Mouse (Mus musculus) embryonic facial prominence, embryonic 14.5 days (tissue): ENCODE results near the gene Eci1. TPM values are rescaled to one million over a fixed set of nuclear protein-coding genes. Genes with fewer than 3 reads are reported as not detected.

ENCODE experiments used
- ATAC-seq: fragments of 200-750 bp; cut with Nextera tagmentation; 2 replicates; pipeline ENCODE4 v1.8.0; 2017; ENCODE audit warnings: low read depth, moderate number of reproducible peaks, moderate TSS enrichment
- DNase-seq: peaks from one replicate; pipeline ENCODE4 v3.0.0-alpha.2; 2015; ENCODE audit warnings: low spot score
- H3K27ac ChIP-seq: fragments of 300-500 bp; sonication (generic); replicated peaks from 2 replicates; pipeline ENCODE4 v1.5.1; 2014; ENCODE audit warnings: low read depth, mild to moderate bottlenecking, low read length, moderate library complexity
- H3K27me3 ChIP-seq: fragments of 300-500 bp; sonication (generic); replicated peaks from 2 replicates; pipeline ENCODE4 v1.6.1; 2014; ENCODE audit warnings: low read length; ENCODE audit not compliant: control insufficient read depth, insufficient read depth
- H3K36me3 ChIP-seq: fragments of 300-500 bp; sonication (generic); 2 replicates; pipeline ENCODE4 v1.6.1; 2014; ENCODE audit warnings: low read length, mixed read lengths; ENCODE audit not compliant: control insufficient read depth, insufficient read depth
- H3K4me1 ChIP-seq: fragments of 300-500 bp; sonication (generic); 2 replicates; pipeline ENCODE4 v1.6.1; 2014; ENCODE audit warnings: antibody characterized with exemption, low read length; ENCODE audit not compliant: control insufficient read depth, insufficient read depth
- H3K4me2 ChIP-seq: fragments of 300-500 bp; sonication (generic); 2 replicates; pipeline ENCODE4 v1.6.1; 2014; ENCODE audit warnings: low read depth, mild to moderate bottlenecking, low read length, moderate library complexity, mixed read lengths
- H3K4me3 ChIP-seq: fragments of 300-500 bp; sonication (generic); 2 replicates; pipeline ENCODE4 v1.5.1; 2014; ENCODE audit warnings: low read depth, mild to moderate bottlenecking, low read length
- H3K9ac ChIP-seq: fragments of 300-500 bp; sonication (generic); 2 replicates; pipeline ENCODE4 v1.6.1; 2014; ENCODE audit warnings: low read depth, mild to moderate bottlenecking, low read length, moderate library complexity, mixed read lengths
- H3K9me3 ChIP-seq: fragments of 300-500 bp; sonication (generic); 2 replicates; pipeline ENCODE4 v1.6.1; 2016; ENCODE audit warnings: low read length; ENCODE audit not compliant: control insufficient read depth
- WGBS: fragments of 180-500 bp; shearing (Covaris S2); extraction: QIAGEN DNeasy Blood & Tissue Kit; methylation state at CpG from one replicate; pipeline ENCODE4 v1.1.7; 2014; 5-methylcytosine and 5-hydroxymethylcytosine counted together
- polyA plus RNA-seq: library from polyadenylated mRNA; unstranded; fragments of >200 nt; fragmentation: Nextera tagmentation; extraction: Ambion mirVana; gene quantifications from 2 replicates; pipeline ENCODE4 v1.2.1, GENCODE M21; 2014

The Eci1 gene
- polyA plus RNA-seq, 1 experiment from 2014 or later, result 57.6 TPM

GRCm38 (mm10) chr17:24479431-24479830, 53.0 kb downstream of the Eci1 start:
- H3K36me3 ChIP-seq, result peaks cover 34% of the 10 kb centered on the region
- WGBS, result 28% methylated on average over 1 of the region's 1 CpGs

GRCm38 (mm10) chr17:24480201-24480826, 53.9 kb downstream of the Eci1 start:
- no peaks in the 10 kb centered on the region for H3K9me3 ChIP-seq
- 0 out of 2 replicates have a peak overlapping the region, but pooled peaks have one; percentile 45 for H3K4me2 ChIP-seq
- H3K4me1 ChIP-seq, result peaks cover 7% of the 10 kb centered on the region
- H3K36me3 ChIP-seq, result peaks cover 25% of the 10 kb centered on the region
- ATAC-seq (no peak), DNase-seq (no peak)
- 54% methylated on average over 3 of the region's 3 CpGs for WGBS
- no peak overlapping the region for H3K4me3 ChIP-seq
- H3K27me3 ChIP-seq, result no peaks in the 10 kb centered on the region
- H3K9ac ChIP-seq, result 0 out of 2 replicates have a peak overlapping the region, but pooled peaks have one; percentile 14
- H3K27ac ChIP-seq, result no peak overlapping the region

More at GRCm38 (mm10) chr17:24479431-24479830, 53.0 kb downstream of the Eci1 start:
- no peaks in the 10 kb centered on the region for H3K9me3 ChIP-seq
- H3K27me3 ChIP-seq, result no peaks in the 10 kb centered on the region
- H3K4me1 ChIP-seq, result peaks cover 7% of the 10 kb centered on the region
- peak overlapping the region; percentile 92; the same call in 1 of the 2 replicates for H3K9ac ChIP-seq
- DNase-seq (no peak), ATAC-seq (no peak)
- peak overlapping the region; percentile 91 for H3K27ac ChIP-seq
- H3K4me3 ChIP-seq, result peak overlapping the region; percentile 83
- peak overlapping the region; percentile 87 for H3K4me2 ChIP-seq

- H3K27ac ChIP-seq, result no peak overlapping the region
Measured at GRCm38 (mm10) chr17:24481027-24481815, 54.8 kb downstream of the Eci1 start.

GRCm38 (mm10) chr17:24483495-24483894, 57.1 kb downstream of the Eci1 start:
- Histone ChIP-seq H3K4me3 (no peak overlapping the region), H3K27me3 (peaks cover 12% of the 10 kb centered on the region), H3K4me1 (no peaks in the 10 kb centered on the region), H3K9ac (no peak overlapping the region), H3K27ac (no peak overlapping the region), H3K4me2 (no peak overlapping the region), H3K9me3 (no peaks in the 10 kb centered on the region), H3K36me3 (no peaks in the 10 kb centered on the region)
- no peak for DNase-seq
- no peak for ATAC-seq
- WGBS, result 89% methylated on average over 3 of the region's 3 CpGs

More at GRCm38 (mm10) chr17:24481027-24481815, 54.8 kb downstream of the Eci1 start:
- Histone ChIP-seq H3K4me1 (peaks cover 7% of the 10 kb centered on the region), H3K4me3 (no peak overlapping the region), H3K36me3 (peaks cover 16% of the 10 kb centered on the region), H3K9me3 (no peaks in the 10 kb centered on the region), H3K27me3 (no peaks in the 10 kb centered on the region), H3K4me2 (no peak overlapping the region), H3K9ac (no peak overlapping the region)
- 94% methylated on average over 20 of the region's 20 CpGs for WGBS
- DNase-seq, result no peak
- no peak for ATAC-seq

GRCm38 (mm10) chr17:24485090-24485860, 58.8 kb downstream of the Eci1 start:
- H3K4me1 ChIP-seq, result peaks cover 4% of the 10 kb centered on the region; the same call in 1 of the 2 replicates
- no peak overlapping the region for H3K4me2 ChIP-seq
- H3K4me3 ChIP-seq, result no peak overlapping the region
- H3K9me3 ChIP-seq, result no peaks in the 10 kb centered on the region
- H3K9ac ChIP-seq, result no peak overlapping the region; the same call in 1 of the 2 replicates
- DNase-seq, result peak; percentile 36
- peaks cover 26% of the 10 kb centered on the region for H3K27me3 ChIP-seq
- no peak overlapping the region for H3K27ac ChIP-seq
- H3K36me3 ChIP-seq, result no peaks in the 10 kb centered on the region
- ATAC-seq, result no peak
- WGBS, result 50% methylated on average over 10 of the region's 11 CpGs

GRCm38 (mm10) chr17:24488186-24488661, 61.8 kb downstream of the Eci1 start, which contains the start of gene Caskin1:
Caskin1 (plus strand) TSS chr17:24488601.
- Histone ChIP-seq H3K27me3 (peaks cover 26% of the 10 kb centered on the region), H3K9me3 (no peaks in the 10 kb centered on the region), H3K36me3 (no peaks in the 10 kb centered on the region), H3K9ac (peak within 1 kb of the TSS; percentile 80), H3K4me3 (peak within 1 kb of the TSS; percentile 74), H3K27ac (peak within 1 kb of the TSS; percentile 61; the same call in 1 of the 2 replicates), H3K4me1 (peaks cover 4% of the 10 kb centered on the region; the same call in 1 of the 2 replicates), H3K4me2 (peak within 1 kb of the TSS; percentile 96)
- DNase-seq, result peak; percentile 19
- WGBS, result 3% methylated on average over 8 of the region's 45 CpGs
- ATAC-seq, result no peak

GRCm38 (mm10) chr17:24488662-24489264, 62.3 kb downstream of the Eci1 start:
- ATAC-seq (peak; percentile 76), DNase-seq (peak; percentile 35)
- 0% methylated on average over 8 of the region's 81 CpGs for WGBS
- Histone ChIP-seq H3K4me1 (peaks cover 4% of the 10 kb centered on the region; the same call in 1 of the 2 replicates), H3K4me3 (peak overlapping the region; percentile 74), H3K9ac (peak overlapping the region; percentile 80), H3K27ac (peak overlapping the region; percentile 61; the same call in 1 of the 2 replicates), H3K36me3 (no peaks in the 10 kb centered on the region), H3K4me2 (peak overlapping the region; percentile 96), H3K27me3 (peaks cover 26% of the 10 kb centered on the region), H3K9me3 (no peaks in the 10 kb centered on the region)
